Mouse (Mus musculus): ENCODE measurements around the gene Pdzd4. TPM values are rescaled to one million over a fixed set of nuclear protein-coding genes. Genes with fewer than 3 reads are reported as not detected.

Pdzd4 gene
- polyA plus RNA-seq, 1 experiment from 2014 or later: 0.81 TPM

DNA sequence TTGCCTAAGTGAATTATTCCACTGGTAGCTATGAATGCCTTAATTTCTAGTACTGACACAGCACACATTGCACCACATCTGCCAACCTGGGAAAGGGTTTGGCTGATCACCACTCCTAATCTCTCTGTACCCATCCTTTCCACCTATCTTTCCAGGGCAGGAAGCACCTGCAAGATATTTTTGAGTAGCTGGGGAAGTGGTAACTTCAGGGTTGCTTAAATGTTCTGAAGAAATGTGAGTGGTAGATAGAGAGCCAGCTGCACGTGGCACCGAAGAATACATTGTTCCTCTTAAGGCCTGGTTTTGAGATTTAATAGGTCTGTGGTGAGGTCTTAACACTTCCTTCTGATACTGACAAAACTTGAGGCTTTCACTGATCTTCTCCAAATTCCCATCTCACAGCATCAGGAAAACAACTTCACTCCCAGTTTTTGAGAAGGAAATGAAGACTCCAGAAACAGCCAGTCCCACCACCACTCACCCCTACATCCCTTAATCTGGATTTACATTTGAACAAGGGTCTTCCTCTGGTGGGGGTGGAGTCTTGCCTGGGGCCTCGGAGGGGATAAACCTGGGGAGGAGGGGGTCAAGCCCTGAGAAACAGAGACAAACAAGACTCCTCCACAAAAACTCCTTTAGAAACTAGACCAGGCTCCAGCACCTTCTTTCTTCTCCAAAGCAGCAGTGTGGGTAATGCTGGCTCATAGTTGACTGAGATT is 8.0 kb downstream of the Pdzd4 start:
- Histone ChIP-seq H3K36me3 (replicated peaks) (no peaks in the 10 kb centered on the region), H3K4me3 (no peak overlapping the region), H3K4me1 (peaks cover 9% of the 10 kb centered on the region), H3K9me3 (no peaks in the 10 kb centered on the region), H3K27me3 (ENCODE audit: poor library complexity, severe bottlenecking) (peaks cover 10% of the 10 kb centered on the region; the same call in 1 of the 2 replicates), H3K27ac (no peak overlapping the region)
- WGBS: 54% methylated on average over 3 of the region's 3 CpGs
- DNase-seq (ENCODE audit: extremely low spot score, low spot score): no peak

DNA sequence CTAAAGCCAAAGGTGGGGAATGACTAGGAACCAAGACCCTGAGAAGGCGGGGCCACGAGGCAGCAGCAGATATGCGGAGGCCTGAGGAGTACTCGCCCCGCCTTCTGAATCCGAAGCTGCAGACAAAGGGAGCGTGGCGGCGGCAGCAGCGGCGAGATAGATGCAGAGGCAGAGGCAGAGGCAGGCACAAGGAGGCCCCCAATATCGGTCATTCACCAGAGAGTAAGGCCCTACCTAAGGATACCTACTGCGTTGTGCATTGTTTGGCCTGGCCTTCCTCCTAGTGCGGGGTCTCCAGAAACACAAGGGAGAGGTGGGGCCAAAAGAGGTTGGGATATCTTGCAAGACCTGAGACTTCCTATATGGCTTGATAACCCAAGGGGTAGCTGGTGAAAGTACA is 9.7 kb downstream of the Pdzd4 start:
- Histone ChIP-seq H3K9me3 (no peaks in the 10 kb centered on the region), H3K4me3 (peak overlapping the region; percentile 45), H3K27ac (peak overlapping the region; percentile 87), H3K36me3 (replicated peaks) (no peaks in the 10 kb centered on the region), H3K27me3 (ENCODE audit: poor library complexity, severe bottlenecking) (peaks cover 10% of the 10 kb centered on the region; the same call in 1 of the 2 replicates), H3K4me1 (peaks cover 9% of the 10 kb centered on the region)
- DNase-seq (ENCODE audit: extremely low spot score, low spot score): peak; percentile 45
- 9% methylated on average over 14 of the region's 14 CpGs for WGBS

DNA sequence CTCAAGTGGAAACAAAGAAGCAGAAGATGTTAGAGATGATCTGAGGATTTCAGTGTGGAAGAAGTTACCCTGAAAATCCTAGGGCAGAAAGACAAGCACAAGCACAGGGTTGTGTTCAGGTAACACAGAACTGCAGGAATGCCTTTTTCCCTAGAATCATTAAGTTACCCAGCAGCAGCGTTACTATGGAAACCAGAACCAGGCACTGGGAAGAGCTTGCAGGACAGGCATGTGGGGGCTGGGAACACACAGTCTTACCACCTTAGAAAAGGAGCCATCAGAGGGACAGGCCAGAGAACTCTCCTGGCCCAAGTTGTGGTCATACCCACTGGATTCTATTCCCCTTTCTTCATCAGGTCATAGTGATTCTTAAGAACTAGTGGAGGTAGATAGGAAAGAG is 19.0 kb downstream of the Pdzd4 start:
- Histone ChIP-seq H3K4me1 (peaks cover 6% of the 10 kb centered on the region), H3K4me3 (no peak overlapping the region), H3K9me3 (no peaks in the 10 kb centered on the region), H3K27me3 (ENCODE audit: poor library complexity, severe bottlenecking) (0 out of 2 replicates have a peak, but pooled peaks cover under 1% of the 10 kb centered on the region), H3K27ac (no peak overlapping the region), H3K36me3 (replicated peaks) (no peaks in the 10 kb centered on the region)
- no peak for DNase-seq (ENCODE audit: extremely low spot score, low spot score)
- WGBS: 85% methylated on average over 1 of the region's 1 CpGs

DNA sequence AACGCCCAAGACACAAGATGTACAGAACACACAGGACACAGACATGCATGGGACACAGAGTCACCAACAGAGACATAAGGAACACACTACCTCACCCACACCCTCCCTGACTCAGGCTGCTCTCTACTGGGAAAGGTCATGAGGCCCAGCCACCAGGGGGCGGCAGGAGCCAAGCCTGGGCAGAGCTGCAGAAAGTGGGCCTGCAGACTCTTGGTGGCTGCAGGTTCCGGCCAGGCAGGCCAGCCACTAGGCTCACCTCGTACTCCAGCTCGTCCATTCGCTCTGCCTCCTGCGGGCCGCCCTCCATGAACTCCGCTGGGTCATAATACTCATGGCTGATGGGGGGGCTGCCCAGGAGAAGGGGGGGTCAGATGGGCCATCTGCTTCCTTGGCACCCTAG is 26.3 kb downstream of the Pdzd4 start:
- no peaks in the 10 kb centered on the region for H3K9me3 ChIP-seq
- DNase-seq (ENCODE audit: extremely low spot score, low spot score): peak; percentile 66
- 46% methylated on average over 7 of the region's 9 CpGs for WGBS
- peaks cover 11% of the 10 kb centered on the region; the same call in 1 of the 2 replicates for H3K36me3 ChIP-seq (replicated peaks)
- no peak overlapping the region for H3K27ac ChIP-seq
- no peak overlapping the region for H3K4me3 ChIP-seq
- peaks cover 2% of the 10 kb centered on the region; the same call in 1 of the 2 replicates for H3K4me1 ChIP-seq
- peaks cover 34% of the 10 kb centered on the region for H3K27me3 ChIP-seq (ENCODE audit: poor library complexity, severe bottlenecking)

DNA sequence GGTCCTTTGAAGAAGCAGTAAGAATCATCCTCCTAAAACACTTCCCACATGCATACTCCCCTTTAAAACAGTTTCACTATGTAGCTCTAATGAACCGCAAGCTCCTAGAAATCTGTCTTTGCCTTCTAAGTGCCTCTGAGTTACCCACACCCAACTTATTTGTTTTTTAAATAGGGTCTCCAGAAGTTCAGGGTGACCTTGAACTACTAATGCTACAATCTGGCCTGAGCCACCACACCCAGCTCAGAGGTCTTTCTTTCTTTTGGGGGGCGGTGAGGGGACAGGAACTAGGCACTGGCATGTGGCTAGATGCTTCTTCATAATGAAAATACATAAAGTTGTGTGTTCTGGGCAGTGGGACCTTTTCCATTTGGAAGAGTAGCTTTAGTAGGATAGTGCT is 27.3 kb downstream of the Pdzd4 start:
- Histone ChIP-seq H3K4me3 (no peak overlapping the region), H3K27ac (no peak overlapping the region), H3K4me1 (peaks cover 5% of the 10 kb centered on the region; the same call in 1 of the 2 replicates), H3K27me3 (ENCODE audit: poor library complexity, severe bottlenecking) (peaks cover 37% of the 10 kb centered on the region), H3K9me3 (no peaks in the 10 kb centered on the region), H3K36me3 (replicated peaks) (peaks cover 11% of the 10 kb centered on the region; the same call in 1 of the 2 replicates)
- 94% methylated on average over 2 of the region's 2 CpGs for WGBS
- no peak for DNase-seq (ENCODE audit: extremely low spot score, low spot score)

DNA sequence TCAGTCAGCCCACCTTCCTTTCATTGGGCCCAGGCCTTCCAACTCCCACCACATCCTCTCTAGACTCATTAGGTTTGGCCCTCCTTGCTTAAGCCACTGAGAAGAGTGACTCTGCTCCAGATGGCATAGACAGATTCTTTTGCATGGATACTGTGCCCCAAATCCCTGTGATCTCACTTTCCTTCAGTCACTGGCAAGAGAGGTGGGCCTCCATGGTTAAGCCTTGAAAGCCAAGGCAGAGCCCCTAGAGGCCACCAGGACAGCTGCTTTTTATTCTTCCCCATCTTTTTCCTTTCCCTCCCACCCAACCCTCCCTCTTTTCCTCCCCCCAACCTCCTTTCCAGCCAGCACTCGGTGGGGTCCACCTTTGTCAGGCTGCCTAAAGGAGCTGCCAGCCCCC is 31.3 kb downstream of the Pdzd4 start:
- Histone ChIP-seq H3K27ac (no peak overlapping the region), H3K4me3 (no peak overlapping the region), H3K4me1 (peaks cover 6% of the 10 kb centered on the region), H3K9me3 (no peaks in the 10 kb centered on the region), H3K27me3 (ENCODE audit: poor library complexity, severe bottlenecking) (peaks cover 34% of the 10 kb centered on the region), H3K36me3 (replicated peaks) (peaks cover 47% of the 10 kb centered on the region)
- DNase-seq (ENCODE audit: extremely low spot score, low spot score): no peak
- WGBS: 29% methylated on average over 1 of the region's 1 CpGs

DNA sequence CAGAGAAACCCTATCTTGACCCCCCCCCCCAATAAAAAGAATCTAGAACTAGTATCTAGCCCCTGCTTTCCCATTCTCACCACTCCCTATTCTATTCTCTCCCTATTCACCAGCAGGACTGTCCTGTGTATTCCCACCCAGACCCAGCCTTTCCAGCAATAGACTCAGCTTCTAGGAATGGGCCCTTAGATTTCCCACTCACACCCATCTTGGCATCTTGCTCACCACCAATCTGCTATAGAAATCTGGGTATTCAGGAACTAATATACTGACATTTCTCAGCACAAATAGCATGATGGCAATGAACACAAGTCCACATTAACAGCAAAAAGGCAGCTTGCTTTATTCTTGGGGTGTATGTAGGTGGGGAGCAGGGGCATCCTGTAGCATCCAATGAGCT is 31.7 kb downstream of the Pdzd4 start:
- peaks cover 11% of the 10 kb centered on the region for H3K4me1 ChIP-seq

DNA sequence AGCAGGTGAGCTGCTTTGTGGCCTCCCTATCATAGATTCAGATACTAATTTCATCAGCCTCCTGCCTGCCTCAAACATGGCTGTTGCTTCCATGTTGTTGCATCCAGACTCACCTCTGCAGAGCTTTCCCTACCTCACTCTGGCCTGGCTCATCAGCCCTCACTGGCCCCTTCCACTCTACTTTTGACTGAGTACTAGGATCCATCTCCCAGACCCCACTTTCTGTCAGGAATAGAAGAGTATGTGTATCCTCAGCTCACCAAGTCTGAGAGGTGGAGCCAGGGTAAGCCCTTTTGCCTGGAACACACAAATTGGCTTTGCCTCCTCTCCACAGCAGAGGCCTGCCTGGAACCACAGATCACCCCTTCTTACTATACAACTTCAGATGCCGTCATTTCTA is 36.3 kb downstream of the Pdzd4 start:
- H3K4me3 ChIP-seq: peak overlapping the region; percentile 67; the same call in 1 of the 2 replicates
- H3K27me3 ChIP-seq (ENCODE audit: poor library complexity, severe bottlenecking): peaks cover 38% of the 10 kb centered on the region; the same call in 1 of the 2 replicates
- DNase-seq (ENCODE audit: extremely low spot score, low spot score): no peak
- H3K27ac ChIP-seq: no peak overlapping the region
- 0 out of 2 replicates have a peak, but pooled peaks cover 3% of the 10 kb centered on the region for H3K9me3 ChIP-seq
- WGBS: 96% methylated on average over 1 of the region's 1 CpGs
- peaks cover 36% of the 10 kb centered on the region for H3K36me3 ChIP-seq (replicated peaks)
- peaks cover 23% of the 10 kb centered on the region for H3K4me1 ChIP-seq

More for the DNA sequence above, 31.7 kb downstream of the Pdzd4 start:
- no peak overlapping the region for H3K27ac ChIP-seq
- peaks cover 47% of the 10 kb centered on the region for H3K36me3 ChIP-seq (replicated peaks)
- H3K27me3 ChIP-seq (ENCODE audit: poor library complexity, severe bottlenecking): peaks cover 38% of the 10 kb centered on the region
- H3K9me3 ChIP-seq: no peaks in the 10 kb centered on the region
- no peak overlapping the region for H3K4me3 ChIP-seq
- DNase-seq (ENCODE audit: extremely low spot score, low spot score): no peak

DNA sequence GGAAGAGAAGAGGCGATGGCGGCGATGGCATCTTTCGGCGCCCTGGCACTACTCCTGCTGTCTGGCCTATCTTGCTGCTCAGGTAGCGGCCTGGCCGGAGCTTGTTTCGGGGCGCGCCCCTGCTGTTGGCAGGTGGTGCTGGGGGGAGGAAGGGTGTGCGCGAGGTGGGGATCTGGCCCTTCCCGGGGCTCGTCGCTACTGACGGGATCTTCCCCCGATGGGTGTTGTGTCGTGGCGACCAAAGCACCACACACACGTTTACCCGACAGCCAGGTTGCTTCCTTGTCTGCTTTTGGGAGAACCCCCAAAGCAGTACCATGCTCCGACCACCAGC is 37.6 kb downstream of the Pdzd4 start:
- peaks cover 35% of the 10 kb centered on the region; the same call in 1 of the 2 replicates for H3K27me3 ChIP-seq (ENCODE audit: poor library complexity, severe bottlenecking)
- peak overlapping the region; percentile 92 for H3K27ac ChIP-seq
- peaks cover 21% of the 10 kb centered on the region for H3K4me1 ChIP-seq
- WGBS: 28% methylated on average over 22 of the region's 22 CpGs
- no peak for DNase-seq (ENCODE audit: extremely low spot score, low spot score)
- H3K36me3 ChIP-seq (replicated peaks): peaks cover 42% of the 10 kb centered on the region
- H3K4me3 ChIP-seq: peak overlapping the region; percentile 67
- 0 out of 2 replicates have a peak, but pooled peaks cover 3% of the 10 kb centered on the region for H3K9me3 ChIP-seq

DNA sequence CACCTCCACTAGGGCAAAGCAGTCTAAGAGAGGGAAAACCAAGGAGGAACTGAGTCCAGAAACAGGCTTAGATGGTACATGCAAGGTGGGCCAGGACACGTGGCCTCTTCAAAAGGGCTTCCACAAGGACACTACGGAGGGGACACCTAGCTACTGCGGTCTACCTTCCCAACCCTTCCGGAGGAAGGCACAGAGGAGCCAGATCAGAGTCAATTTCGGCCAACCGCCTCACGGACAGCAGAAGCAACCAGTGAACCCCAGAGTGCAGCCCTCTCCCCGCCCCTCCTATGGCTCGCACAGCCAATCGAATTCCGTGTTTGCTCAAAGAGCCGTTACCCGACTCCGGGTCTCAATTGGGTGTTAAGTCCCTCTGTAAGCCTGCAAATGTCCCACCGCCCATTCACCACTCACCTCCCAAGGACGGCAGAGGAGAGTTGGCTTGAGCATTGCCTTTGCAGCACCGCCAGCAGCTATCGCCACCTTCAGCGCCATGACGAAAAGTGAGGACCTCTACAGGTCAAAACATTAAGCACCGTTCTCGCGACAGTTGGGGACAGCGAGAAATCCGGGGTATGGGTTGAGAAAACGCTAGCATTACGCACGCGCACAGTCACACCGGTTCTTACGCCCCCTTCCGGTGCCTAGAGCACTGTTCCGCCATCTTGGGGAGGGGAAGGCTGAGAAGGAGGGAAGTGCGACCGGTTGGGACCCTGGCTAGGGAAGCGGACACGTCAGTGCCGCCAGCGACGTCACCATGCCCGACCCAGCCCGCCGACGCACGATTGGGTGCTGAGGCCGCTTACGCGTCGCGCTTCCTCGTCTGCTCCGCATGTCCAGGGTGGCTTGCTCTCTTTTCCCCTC is 38.2 kb downstream of the Pdzd4 start, which contains the start of the genes Idh3g and Ssr4:
Gene Idh3g (minus strand): TSS at position 534 of the 861 bp plus-strand sequence.
Gene Ssr4 (plus strand): TSS at position 665 of the 861 bp plus-strand sequence.
- peaks cover 44% of the 10 kb centered on the region for H3K36me3 ChIP-seq (replicated peaks)
- peak within 1 kb of the TSS; percentile 92 for H3K27ac ChIP-seq
- peaks cover 21% of the 10 kb centered on the region for H3K4me1 ChIP-seq
- H3K27me3 ChIP-seq (ENCODE audit: poor library complexity, severe bottlenecking): peaks cover 35% of the 10 kb centered on the region; the same call in 1 of the 2 replicates
- peak within 1 kb of the TSS; percentile 67 for H3K4me3 ChIP-seq
- 0 out of 2 replicates have a peak, but pooled peaks cover 3% of the 10 kb centered on the region for H3K9me3 ChIP-seq
- 19% methylated on average over 52 of the region's 52 CpGs for WGBS
- DNase-seq (ENCODE audit: extremely low spot score, low spot score): peak; percentile 91

DNA sequence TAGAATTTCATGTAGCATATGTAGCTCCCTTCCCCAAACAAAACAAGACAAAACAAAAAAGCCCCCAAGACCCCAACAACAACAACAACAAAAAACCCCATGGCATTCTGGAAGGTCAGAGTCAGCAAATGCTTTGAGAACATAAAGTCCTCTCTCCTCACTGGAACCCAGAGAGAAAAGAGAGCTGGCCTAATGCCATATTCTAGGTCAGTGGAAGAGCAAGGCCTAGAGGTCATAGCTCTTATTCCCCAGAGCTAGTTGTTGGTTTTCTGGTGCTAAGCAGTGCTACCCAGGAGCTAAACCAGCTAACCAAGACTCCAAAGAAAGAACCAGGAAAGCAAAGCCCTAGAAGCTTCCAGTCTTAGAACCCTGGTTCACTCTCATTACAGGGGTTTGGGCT is 39.1 kb downstream of the Pdzd4 start:
- H3K4me1 ChIP-seq: peaks cover 21% of the 10 kb centered on the region
- no peak for DNase-seq (ENCODE audit: extremely low spot score, low spot score)
- H3K4me3 ChIP-seq: peak overlapping the region; percentile 67
- 0 out of 2 replicates have a peak, but pooled peaks cover 3% of the 10 kb centered on the region for H3K9me3 ChIP-seq
- H3K27ac ChIP-seq: peak overlapping the region; percentile 92
- peaks cover 44% of the 10 kb centered on the region for H3K36me3 ChIP-seq (replicated peaks)
- H3K27me3 ChIP-seq (ENCODE audit: poor library complexity, severe bottlenecking): peaks cover 35% of the 10 kb centered on the region; the same call in 1 of the 2 replicates

DNA sequence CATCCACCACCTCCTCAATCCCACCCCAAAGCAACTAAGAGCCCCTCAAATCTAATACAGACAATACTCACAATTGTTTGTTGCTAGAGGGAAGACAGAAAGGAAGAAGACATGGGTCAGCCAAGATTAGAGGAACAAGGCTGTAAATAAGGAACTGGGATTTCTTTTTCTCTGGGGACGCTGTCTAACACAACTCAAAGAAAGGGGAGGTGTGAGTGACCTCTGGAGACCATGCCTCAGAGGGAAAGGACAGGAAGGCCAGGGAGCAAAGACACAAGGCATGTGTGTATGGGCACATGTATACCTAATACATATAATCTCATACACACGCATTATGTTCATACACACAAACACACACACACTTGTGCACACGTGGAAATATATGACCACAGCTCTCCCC is 42.5 kb downstream of the Pdzd4 start:
- H3K27me3 ChIP-seq (ENCODE audit: poor library complexity, severe bottlenecking): peaks cover 10% of the 10 kb centered on the region; the same call in 1 of the 2 replicates
- WGBS: 90% methylated on average over 3 of the region's 3 CpGs
- peaks cover 56% of the 10 kb centered on the region for H3K36me3 ChIP-seq (replicated peaks)
- H3K4me1 ChIP-seq: peaks cover 10% of the 10 kb centered on the region
- no peak overlapping the region for H3K27ac ChIP-seq
- DNase-seq (ENCODE audit: extremely low spot score, low spot score): no peak
- 0 out of 2 replicates have a peak, but pooled peaks cover 3% of the 10 kb centered on the region for H3K9me3 ChIP-seq
- H3K4me3 ChIP-seq: no peak overlapping the region
